Mouse (Mus musculus) hindbrain, embryonic 11.5 days (tissue): ENCODE data around the gene Stim2. TPM values are rescaled to one million over a fixed set of nuclear protein-coding genes. Genes with fewer than 3 reads are reported as not detected.

Experiments used
- ATAC-seq: fragments of 200-750 bp; cut with Nextera tagmentation; 2 replicates; pipeline ENCODE4 v1.8.0; 2017; ENCODE audit warnings: mild to moderate bottlenecking, moderate TSS enrichment, moderate library complexity; ENCODE audit not compliant: low FRiP score
- DNase-seq: peaks from one replicate; pipeline ENCODE4 v3.0.0-alpha.2; 2015; ENCODE audit warnings: low spot score
- H3K27ac ChIP-seq: fragments of 300-500 bp; sonication (generic); 2 replicates; pipeline ENCODE4 v1.5.1; 2014; ENCODE audit warnings: mild to moderate bottlenecking, low read depth, low read length
- H3K27me3 ChIP-seq: fragments of 300-500 bp; sonication (generic); 2 replicates; pipeline ENCODE4 v1.6.1; 2014; ENCODE audit warnings: mild to moderate bottlenecking, low read length, moderate library complexity, mixed read lengths; ENCODE audit not compliant: control insufficient read depth, insufficient read depth
- H3K36me3 ChIP-seq: fragments of 300-500 bp; sonication (generic); 2 replicates; pipeline ENCODE4 v1.6.1; 2014; ENCODE audit warnings: mild to moderate bottlenecking, low read length, moderate library complexity, mixed read lengths; ENCODE audit not compliant: control insufficient read depth, insufficient read depth
- H3K4me1 ChIP-seq: fragments of 300-500 bp; sonication (generic); replicated peaks from 2 replicates; pipeline ENCODE4 v1.6.1; 2014; ENCODE audit warnings: low read length, mixed read lengths; ENCODE audit not compliant: control insufficient read depth, insufficient read depth
- H3K4me2 ChIP-seq: fragments of 300-500 bp; sonication (generic); replicated peaks from 2 replicates; pipeline ENCODE4 v1.6.1; 2014; ENCODE audit warnings: mild to moderate bottlenecking, low read depth, low read length
- H3K4me3 ChIP-seq: fragments of 300-500 bp; sonication (generic); 2 replicates; pipeline ENCODE4 v1.5.1; 2014; ENCODE audit warnings: low read depth, low read length
- H3K9ac ChIP-seq: fragments of 300-500 bp; sonication (generic); 2 replicates; pipeline ENCODE4 v1.6.1; 2014; ENCODE audit warnings: low read depth, low read length
- H3K9me3 ChIP-seq: fragments of 300-500 bp; sonication (generic); 2 replicates; pipeline ENCODE4 v1.6.1; 2016; ENCODE audit warnings: low read length; ENCODE audit not compliant: control insufficient read depth
- WGBS: fragments of 180-500 bp; shearing (Covaris S2); extraction: QIAGEN DNeasy Blood & Tissue Kit; methylation state at CpG from one replicate; pipeline ENCODE4 v1.1.7; 2014; 5-methylcytosine and 5-hydroxymethylcytosine counted together
- polyA plus RNA-seq: library from polyadenylated mRNA; unstranded; fragments of >200 nt; fragmentation: Nextera tagmentation; extraction: Ambion mirVana; gene quantifications from 2 replicates; pipeline ENCODE4 v1.2.1, GENCODE M21; 2014

The Stim2 gene
- polyA plus RNA-seq, 1 experiment from 2014 or later = 18.5 TPM

GRCm38 (mm10) chr5:54100916-54101315 is 102.6 kb downstream of the Stim2 start:
- no peak for DNase-seq

GRCm38 (mm10) chr5:54101318-54101717 is 103.0 kb downstream of the Stim2 start:
- no peaks in the 10 kb centered on the region for H3K36me3 ChIP-seq
- whole genome bisulfite sequencing = 75% methylated on average over 5 of the region's 5 CpGs
- no peak overlapping the region for H3K4me3 ChIP-seq
- no peak overlapping the region for H3K9ac ChIP-seq
- H3K27me3 ChIP-seq = no peaks in the 10 kb centered on the region
- no peaks in the 10 kb centered on the region for H3K4me1 ChIP-seq
- DNase-seq (no peak), ATAC-seq (no peak)
- no peak overlapping the region for H3K4me2 ChIP-seq
- H3K9me3 ChIP-seq = no peaks in the 10 kb centered on the region
- H3K27ac ChIP-seq = no peak overlapping the region

More at GRCm38 (mm10) chr5:54100916-54101315, 102.6 kb downstream of the Stim2 start:
- WGBS = 64% methylated on average over 3 of the region's 3 CpGs
- Histone ChIP-seq H3K4me3 (no peak overlapping the region), H3K9ac (no peak overlapping the region), H3K36me3 (no peaks in the 10 kb centered on the region), H3K27me3 (no peaks in the 10 kb centered on the region), H3K9me3 (no peaks in the 10 kb centered on the region), H3K4me2 (no peak overlapping the region), H3K27ac (no peak overlapping the region), H3K4me1 (no peaks in the 10 kb centered on the region)
- ATAC-seq = no peak

GRCm38 (mm10) chr5:54101960-54102359 is 103.7 kb downstream of the Stim2 start:
- H3K4me3 ChIP-seq = no peak overlapping the region

GRCm38 (mm10) chr5:54106669-54107068 is 108.4 kb downstream of the Stim2 start:
- no peaks in the 10 kb centered on the region for H3K36me3 ChIP-seq
- no peak overlapping the region for H3K9ac ChIP-seq
- ATAC-seq = no peak

More at GRCm38 (mm10) chr5:54101960-54102359, 103.7 kb downstream of the Stim2 start:
- 76% methylated on average over 1 of the region's 1 CpGs for WGBS
- H3K4me1 ChIP-seq = no peaks in the 10 kb centered on the region
- H3K9me3 ChIP-seq = no peaks in the 10 kb centered on the region
- DNase-seq (no peak), ATAC-seq (no peak)
- no peak overlapping the region for H3K27ac ChIP-seq
- no peaks in the 10 kb centered on the region for H3K27me3 ChIP-seq
- no peaks in the 10 kb centered on the region for H3K36me3 ChIP-seq
- H3K4me2 ChIP-seq = no peak overlapping the region
- no peak overlapping the region for H3K9ac ChIP-seq

GRCm38 (mm10) chr5:54107069-54107468 is 108.8 kb downstream of the Stim2 start:
- WGBS = 75% methylated on average over 6 of the region's 6 CpGs
- H3K4me2 ChIP-seq = no peak overlapping the region
- no peaks in the 10 kb centered on the region for H3K27me3 ChIP-seq
- ATAC-seq (no peak), DNase-seq (no peak)
- no peaks in the 10 kb centered on the region for H3K9me3 ChIP-seq
- H3K9ac ChIP-seq = no peak overlapping the region
- no peaks in the 10 kb centered on the region for H3K36me3 ChIP-seq
- no peaks in the 10 kb centered on the region for H3K4me1 ChIP-seq
- no peak overlapping the region for H3K4me3 ChIP-seq
- H3K27ac ChIP-seq = no peak overlapping the region

More at GRCm38 (mm10) chr5:54106669-54107068, 108.4 kb downstream of the Stim2 start:
- no peak for DNase-seq
- Histone ChIP-seq H3K27ac (no peak overlapping the region), H3K27me3 (no peaks in the 10 kb centered on the region), H3K4me1 (no peaks in the 10 kb centered on the region), H3K4me2 (no peak overlapping the region), H3K9me3 (no peaks in the 10 kb centered on the region), H3K4me3 (no peak overlapping the region)
- 86% methylated on average over 4 of the region's 4 CpGs for WGBS

GRCm38 (mm10) chr5:54109096-54109495 is 110.8 kb downstream of the Stim2 start:
- Histone ChIP-seq H3K36me3 (no peaks in the 10 kb centered on the region), H3K27me3 (no peaks in the 10 kb centered on the region), H3K4me1 (no peaks in the 10 kb centered on the region), H3K27ac (no peak overlapping the region), H3K4me3 (no peak overlapping the region), H3K9ac (no peak overlapping the region), H3K9me3 (no peaks in the 10 kb centered on the region), H3K4me2 (no peak overlapping the region)
- ATAC-seq (no peak), DNase-seq (no peak)
- 97% methylated on average over 5 of the region's 5 CpGs for WGBS

- no peak overlapping the region for H3K4me3 ChIP-seq
- ATAC-seq (no peak), DNase-seq (no peak)
- 92% methylated on average over 11 of the region's 11 CpGs for WGBS
- H3K27me3 ChIP-seq = no peaks in the 10 kb centered on the region
- no peak overlapping the region for H3K27ac ChIP-seq
- H3K36me3 ChIP-seq = no peaks in the 10 kb centered on the region
- no peak overlapping the region for H3K9ac ChIP-seq
- H3K4me1 ChIP-seq = no peaks in the 10 kb centered on the region
- no peak overlapping the region for H3K4me2 ChIP-seq
- no peaks in the 10 kb centered on the region for H3K9me3 ChIP-seq
Observed at GRCm38 (mm10) chr5:54110789-54111188, 112.5 kb downstream of the Stim2 start.

- no peaks in the 10 kb centered on the region for H3K9me3 ChIP-seq
- H3K27me3 ChIP-seq = no peaks in the 10 kb centered on the region
- H3K27ac ChIP-seq = no peak overlapping the region
- ATAC-seq (no peak), DNase-seq (peak; percentile 66)
- no peaks in the 10 kb centered on the region for H3K4me1 ChIP-seq
- H3K9ac ChIP-seq = no peak overlapping the region
- H3K4me2 ChIP-seq = no peak overlapping the region
- H3K36me3 ChIP-seq = no peaks in the 10 kb centered on the region
- H3K4me3 ChIP-seq = no peak overlapping the region
- 34% methylated on average over 3 of the region's 3 CpGs for WGBS
Observed at GRCm38 (mm10) chr5:54113284-54113683, 115.0 kb downstream of the Stim2 start.

- Histone ChIP-seq H3K4me3 (no peak overlapping the region), H3K9me3 (no peaks in the 10 kb centered on the region), H3K36me3 (no peaks in the 10 kb centered on the region), H3K27me3 (no peaks in the 10 kb centered on the region), H3K9ac (no peak overlapping the region), H3K4me2 (no peak overlapping the region), H3K27ac (no peak overlapping the region), H3K4me1 (no peaks in the 10 kb centered on the region)
- no peak for ATAC-seq
- 87% methylated on average over 10 of the region's 10 CpGs for WGBS
- DNase-seq = no peak
Observed at GRCm38 (mm10) chr5:54116538-54116937, 118.2 kb downstream of the Stim2 start.
